Mouse (Mus musculus) thymus, postnatal 14 days (tissue): ENCODE measurements around the gene Elp1.

Source experiments
- DNase-seq: peaks from one replicate; pipeline ENCODE4 v3.0.0; 2021

Gene Elp1

GRCm38 (mm10) chr4:56767861-56768284 is 34.3 kb downstream of the Elp1 start:
- DNase-seq = no peak

GRCm38 (mm10) chr4:56757693-56758092 is 44.4 kb downstream of the Elp1 start:
- DNase-seq = no peak

DNA sequence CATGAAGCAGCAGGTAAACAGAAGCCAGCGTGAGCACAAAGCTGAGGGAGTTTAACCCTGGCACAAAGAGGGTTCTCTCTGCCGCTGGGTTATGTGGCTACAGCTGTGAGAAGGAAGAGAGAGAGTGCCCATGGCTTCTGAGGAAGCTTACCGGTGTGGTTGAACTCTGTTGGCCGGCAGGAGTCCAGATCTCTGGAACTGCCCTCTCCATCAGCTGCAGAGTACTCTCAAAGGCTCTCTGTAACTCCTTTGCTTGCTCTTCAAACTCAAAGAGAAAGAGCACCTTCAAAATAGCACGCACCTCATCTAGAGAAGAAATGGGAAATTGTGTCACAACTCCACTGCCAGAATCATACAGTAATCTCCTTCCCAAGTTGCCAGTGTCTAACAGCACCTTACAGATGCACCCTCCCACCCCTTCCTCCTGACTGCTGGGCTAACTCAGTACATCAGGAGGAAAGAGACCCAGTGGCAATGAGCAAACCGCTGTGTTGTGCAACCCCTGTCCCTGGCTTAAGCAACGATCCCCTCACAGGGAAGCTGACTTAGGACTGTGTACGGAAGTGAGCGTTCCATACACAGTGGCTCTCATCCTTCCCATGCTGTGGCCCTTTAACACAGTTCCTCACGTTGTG is 45.0 kb downstream of the Elp1 start:
- no peak for DNase-seq

GRCm38 (mm10) chr4:56756021-56756420 is 46.1 kb downstream of the Elp1 start:
- DNase-seq = no peak

GRCm38 (mm10) chr4:56747456-56747855 is 54.7 kb downstream of the Elp1 start:
- DNase-seq = no peak

DNA sequence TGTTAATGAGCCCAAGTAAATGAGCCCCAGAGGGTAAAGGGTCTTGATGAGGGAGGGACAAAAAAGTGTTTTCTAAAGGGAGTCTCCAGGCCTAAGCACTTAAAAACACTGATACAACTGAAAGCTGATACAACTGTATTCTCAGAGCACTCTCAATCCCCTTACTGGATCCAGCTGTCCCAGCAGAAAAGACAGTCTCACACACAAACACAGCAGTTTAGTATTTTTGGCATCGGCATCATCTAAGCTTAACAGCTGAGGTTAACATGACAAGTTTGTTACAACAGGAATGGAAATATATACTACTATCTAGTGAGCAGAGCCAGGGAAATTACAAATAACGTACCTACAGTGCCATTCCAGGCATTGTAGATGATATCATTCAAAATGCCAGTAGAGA is 55.8 kb downstream of the Elp1 start:
- DNase-seq = no peak

DNA sequence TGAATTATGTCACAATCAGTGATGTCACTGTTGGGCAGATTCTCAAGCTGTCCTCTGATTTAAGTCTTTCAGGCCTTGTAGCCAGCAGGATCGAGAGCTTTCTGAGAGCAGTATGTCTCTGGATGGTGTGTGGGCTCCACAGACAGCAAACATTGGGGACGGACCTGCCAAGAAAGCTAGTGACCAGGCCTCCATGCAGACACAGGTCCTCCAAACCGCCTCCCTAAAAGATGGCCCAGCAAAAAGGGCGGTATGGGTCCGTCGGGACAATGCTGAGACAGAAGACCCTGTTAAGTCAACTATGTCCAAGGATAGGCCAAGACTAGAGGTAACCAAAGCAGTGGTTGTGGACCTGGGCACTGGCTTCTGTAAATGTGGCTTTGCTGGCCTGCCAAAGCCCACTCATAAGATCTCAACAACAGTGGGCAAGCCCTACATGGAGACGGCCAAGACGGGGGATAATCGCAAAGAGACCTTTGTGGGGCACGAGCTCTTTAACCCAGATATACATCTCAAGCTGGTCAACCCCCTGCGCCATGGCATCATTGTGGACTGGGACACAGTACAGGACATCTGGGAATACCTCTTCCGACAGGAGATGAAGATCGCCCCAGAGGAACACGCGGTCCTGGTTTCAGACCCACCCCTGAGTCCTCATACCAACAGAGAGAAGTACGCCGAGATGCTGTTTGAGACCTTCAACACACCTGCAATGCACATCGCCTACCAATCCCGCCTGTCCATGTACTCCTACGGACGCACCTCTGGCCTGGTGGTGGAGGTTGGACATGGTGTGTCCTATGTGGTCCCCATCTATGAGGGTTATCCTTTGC is 58.6 kb downstream of the Elp1 start, which contains the start of gene Actl7a:
Gene Actl7a (plus strand): TSS at position 51 of the 833 bp plus-strand sequence.
- no peak for DNase-seq

GRCm38 (mm10) chr4:56742698-56743097 is 59.4 kb downstream of the Elp1 start:
- no peak for DNase-seq

DNA sequence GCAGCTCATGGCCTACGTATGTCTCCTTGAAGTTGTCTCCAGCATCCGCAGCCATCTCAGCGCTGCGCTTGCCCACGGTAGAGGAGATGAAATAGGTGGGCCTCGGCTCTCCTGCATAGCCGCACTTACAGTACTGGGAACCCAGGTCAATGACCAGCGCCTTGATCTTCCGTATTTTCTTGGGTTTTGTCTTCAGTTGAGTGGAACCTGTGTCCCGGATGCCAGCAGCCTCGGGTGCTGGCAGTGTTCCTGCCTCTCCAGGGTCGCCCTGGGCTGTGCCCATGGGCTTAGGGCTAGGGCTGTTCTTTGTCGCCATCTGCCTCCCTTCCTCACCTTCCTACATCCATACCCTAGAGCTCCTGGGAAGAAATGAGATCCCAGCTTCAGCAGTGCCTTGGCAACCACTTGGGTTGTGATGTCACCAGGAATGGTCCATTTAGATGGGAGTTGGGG is 61.1 kb downstream of the Elp1 start, which contains the start of gene Actl7b:
Gene Actl7b (minus strand): TSS at position 403 of the 453 bp plus-strand sequence.
- no peak for DNase-seq

- DNase-seq = no peak
These were observed 61.5 kb downstream of the Elp1 start for GRCm38 (mm10) chr4:56740611-56741010.

DNA sequence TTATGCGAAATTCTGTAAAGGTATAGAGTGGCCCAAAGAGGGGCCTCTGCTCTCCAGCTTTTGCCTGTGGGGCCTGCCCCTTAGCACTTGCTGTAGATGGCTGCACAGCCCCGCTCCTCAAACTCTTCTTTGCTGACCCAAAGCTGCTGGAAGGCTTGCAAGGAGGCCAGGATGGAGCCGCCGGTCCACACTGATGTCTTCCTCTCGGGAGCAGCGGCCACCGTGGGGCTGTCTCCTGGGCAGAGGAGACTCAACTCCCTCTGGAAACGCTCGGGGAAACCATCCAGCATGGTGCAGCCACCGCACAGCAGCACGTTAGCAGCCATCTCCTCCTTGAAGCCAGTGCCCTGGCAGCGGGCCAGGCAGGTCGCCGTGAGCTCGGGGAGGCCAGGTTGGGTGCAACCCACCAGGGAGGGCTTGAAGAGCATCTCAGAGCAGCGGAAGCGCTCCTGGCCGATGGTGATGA is 62.1 kb downstream of the Elp1 start, which contains the start of gene Gm26657:
Gene Gm26657 (plus strand): TSS at position 51 of the 466 bp plus-strand sequence.
- no peak for DNase-seq

DNA sequence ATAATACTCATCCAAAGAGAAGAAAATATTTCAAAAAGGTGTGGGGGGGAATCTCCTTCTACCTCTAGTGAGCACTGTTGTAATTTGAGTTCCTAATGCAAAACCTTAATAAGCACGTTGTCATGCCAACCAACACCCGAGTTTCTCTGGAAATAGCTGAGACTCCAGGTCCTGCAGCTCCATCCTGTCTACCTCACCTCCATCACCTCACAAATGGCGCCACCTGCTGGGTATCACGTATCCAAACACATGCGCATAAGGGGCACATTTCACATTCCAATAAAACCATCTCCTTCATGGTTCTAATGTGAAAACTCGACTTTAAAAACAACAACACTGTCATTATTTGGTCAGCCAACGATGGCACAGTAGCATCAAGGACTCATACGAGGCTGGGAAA is 76.3 kb downstream of the Elp1 start:
- DNase-seq = peak; percentile 38

- DNase-seq = no peak
These were observed 78.9 kb downstream of the Elp1 start for GRCm38 (mm10) chr4:56723237-56723636.

DNA sequence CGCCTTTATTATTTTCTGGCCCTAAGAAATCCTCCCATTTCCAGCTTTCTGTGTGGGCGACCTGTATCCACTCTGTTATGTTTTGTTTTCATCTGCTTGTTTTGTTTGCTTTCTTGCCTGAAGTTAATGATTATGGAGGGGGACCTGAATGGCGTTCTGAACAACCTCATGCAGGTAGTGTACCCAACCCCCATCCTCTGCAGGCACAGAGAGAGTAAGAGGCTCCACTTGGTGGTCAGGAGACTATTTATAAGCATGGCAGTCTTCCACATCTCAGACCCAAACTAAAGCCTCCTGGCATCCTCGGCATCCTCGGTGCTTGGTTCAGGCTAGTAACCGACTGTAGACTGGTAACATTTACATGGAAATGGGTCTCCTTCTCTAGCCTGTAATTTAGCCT is 79.8 kb downstream of the Elp1 start:
- no peak for DNase-seq

DNA sequence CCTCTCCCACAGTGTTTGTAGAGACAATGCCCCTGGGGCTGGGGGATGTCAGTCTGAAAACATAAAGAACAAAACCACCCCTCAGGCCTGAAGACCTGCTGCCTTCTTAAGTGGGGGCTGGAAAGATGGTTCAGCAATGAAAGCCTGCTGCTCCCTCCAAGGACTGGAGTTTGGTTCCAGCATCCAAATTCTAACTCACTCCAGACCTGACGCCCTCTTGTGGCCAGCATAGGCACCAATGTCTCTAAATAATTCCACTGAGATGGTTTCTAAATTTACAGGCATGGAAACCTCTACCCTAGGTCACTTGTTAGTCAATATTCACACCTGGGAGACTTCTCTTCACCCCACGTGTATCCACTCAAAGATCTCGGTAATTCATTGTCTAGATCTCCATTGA is 80.7 kb downstream of the Elp1 start:
- DNase-seq = peak; percentile 12

- DNase-seq = no peak
These were observed 81.7 kb downstream of the Elp1 start for GRCm38 (mm10) chr4:56720403-56720802.

GRCm38 (mm10) chr4:56719456-56719855 is 82.7 kb downstream of the Elp1 start:
- no peak for DNase-seq

GRCm38 (mm10) chr4:56718573-56719442 is 83.3 kb downstream of the Elp1 start:
- DNase-seq = no peak

GRCm38 (mm10) chr4:56717932-56718331 is 84.2 kb downstream of the Elp1 start:
- no peak for DNase-seq

- DNase-seq = no peak
These were observed 85.3 kb downstream of the Elp1 start for GRCm38 (mm10) chr4:56716801-56717200.

- no peak for DNase-seq
These were observed 89.0 kb downstream of the Elp1 start for GRCm38 (mm10) chr4:56713155-56713554.

DNA sequence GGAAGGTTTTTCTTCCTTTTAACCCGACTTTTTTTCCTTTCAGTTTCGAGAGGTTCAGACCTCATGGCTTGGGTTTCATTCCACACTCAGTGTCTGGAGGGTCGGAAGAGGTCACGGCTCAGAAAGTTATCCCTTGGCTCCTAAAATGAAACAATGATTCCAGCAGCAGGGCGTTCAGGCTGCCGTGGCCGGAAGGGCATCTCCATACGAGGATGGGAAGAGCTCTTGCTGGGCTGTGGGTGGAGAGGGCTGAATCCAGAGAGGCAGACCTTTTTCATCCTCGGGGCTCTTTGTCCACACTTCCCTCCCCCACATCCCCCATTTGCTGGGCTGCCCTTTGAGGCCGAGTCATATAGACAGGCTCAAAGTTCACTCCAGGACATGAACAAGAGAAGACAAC is 99.9 kb downstream of the Elp1 start:
- no peak for DNase-seq
